Mouse (Mus musculus): ENCODE measurements around the gene Tmed9.
"Not testable (repeated sequence)": the region's sequence is repeated elsewhere in the genome, so short reads cannot be mapped to it uniquely, and the experiment has no call there.

The Tmed9 gene

DNA sequence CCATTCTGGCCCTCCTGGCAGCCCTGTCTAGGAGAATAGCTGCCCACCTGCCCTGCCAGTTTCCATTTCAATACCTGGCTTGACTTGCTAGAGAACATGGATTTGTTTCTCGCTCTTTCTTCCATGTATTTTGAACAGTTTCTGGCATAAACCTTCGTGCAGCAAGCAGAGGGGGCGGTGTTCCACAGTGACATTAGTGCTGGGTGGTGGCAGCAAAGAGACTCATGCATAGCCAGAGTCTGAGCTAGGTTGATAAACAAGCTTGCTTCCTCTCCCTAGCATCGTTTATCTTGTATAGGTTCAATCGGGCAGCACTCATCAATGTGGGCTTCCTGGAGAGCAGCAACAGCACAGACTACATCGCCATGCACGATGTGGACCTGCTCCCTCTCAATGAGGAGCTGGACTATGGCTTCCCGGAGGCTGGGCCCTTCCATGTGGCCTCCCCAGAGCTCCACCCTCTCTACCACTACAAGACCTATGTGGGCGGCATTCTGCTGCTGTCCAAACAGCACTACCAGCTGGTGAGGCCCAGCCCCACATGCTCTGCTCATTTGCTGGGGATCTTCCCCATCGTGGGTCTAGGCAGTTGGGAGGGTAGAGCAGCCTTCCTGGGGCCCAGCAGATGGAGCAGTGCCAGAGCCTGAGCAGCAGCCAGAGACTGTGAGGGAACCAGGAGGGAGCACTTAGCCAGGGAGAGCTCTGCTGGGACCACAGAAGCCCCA, 33.5 kb downstream of the Tmed9 start:
- DNase-seq (ENCODE audit: low read depth, low spot score): no peak

DNA sequence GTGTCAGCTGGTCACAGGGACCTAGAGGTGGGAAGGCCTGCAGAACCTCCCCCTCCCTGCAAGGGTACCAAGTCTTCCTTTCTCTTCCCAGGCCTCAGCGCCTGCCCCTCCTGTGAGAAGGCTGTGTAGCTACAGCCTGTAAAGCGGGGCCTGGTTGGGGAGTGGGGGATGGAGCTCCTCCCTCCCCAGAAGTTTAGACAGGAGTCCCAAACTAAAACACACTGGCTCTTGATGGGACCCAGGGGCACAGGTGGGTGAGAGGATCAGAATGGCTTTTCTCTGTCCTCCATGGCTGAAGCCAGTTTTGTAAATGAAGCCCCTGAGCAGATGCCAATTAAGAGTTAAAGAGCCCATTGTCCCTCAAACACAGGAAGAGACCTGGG, 34.1 kb downstream of the Tmed9 start:
- DNase-seq (ENCODE audit: low read depth, low spot score): no peak

DNA sequence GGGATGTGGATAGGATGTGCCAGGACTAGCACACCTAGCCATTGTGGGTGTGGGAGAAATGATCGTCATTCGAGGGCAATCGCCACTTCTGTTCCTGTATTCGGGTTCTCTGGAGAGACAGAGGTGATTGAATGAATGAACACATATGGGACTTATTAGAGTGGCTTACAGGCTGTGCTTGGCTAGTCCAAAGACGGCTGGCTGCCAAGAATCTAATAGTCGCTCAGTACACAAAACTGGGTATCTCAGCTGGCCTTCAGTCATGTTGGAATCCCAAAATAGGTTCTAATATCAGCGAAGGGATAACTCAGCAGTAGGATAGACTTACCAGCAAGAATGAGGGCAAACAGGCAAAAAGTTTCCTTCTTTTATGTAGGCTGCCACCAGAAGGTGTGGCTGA, 38.5 kb downstream of the Tmed9 start:
- no peak for DNase-seq (ENCODE audit: low read depth, low spot score)

DNA sequence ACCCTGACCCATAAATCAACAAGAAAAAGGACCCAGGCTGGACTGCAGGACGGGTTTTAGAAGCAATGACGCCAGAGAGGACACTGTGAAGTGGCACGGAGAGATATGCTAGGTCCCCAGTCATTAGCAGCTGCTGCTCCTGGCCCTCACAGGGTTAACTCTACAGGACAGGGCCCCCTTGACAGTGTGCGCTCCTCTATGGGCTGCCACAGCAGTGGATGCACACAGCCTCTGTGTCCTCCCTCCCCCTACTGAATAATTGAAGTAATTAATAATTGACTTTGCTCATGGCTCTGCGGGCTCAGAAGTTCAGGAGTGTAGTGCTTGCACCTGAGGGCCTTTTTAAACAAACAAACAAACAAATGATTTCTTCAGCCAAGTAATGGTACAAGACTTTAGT, 39.9 kb downstream of the Tmed9 start:
- no peak for DNase-seq (ENCODE audit: low read depth, low spot score)

DNA sequence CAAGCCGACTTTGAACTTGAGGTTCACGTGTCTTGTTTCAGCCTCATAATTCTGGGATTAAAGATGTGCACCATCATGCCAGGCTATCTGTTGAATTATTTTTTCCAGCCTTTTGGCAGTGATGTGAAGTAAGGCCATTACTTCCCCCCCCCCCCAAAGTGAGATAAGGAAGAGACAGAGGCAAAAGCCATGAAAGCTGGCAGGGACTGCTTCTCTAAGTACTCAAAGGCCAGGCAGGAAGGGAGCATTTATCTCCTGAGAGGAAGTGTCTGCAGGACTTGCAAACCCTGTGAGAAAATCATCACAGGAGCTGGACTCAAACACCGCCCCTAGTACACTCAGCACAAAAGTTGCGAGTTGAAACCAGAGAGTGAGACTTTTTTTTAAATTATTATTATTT, 45.8 kb downstream of the Tmed9 start:
- DNase-seq (ENCODE audit: low read depth, low spot score): no peak

DNA sequence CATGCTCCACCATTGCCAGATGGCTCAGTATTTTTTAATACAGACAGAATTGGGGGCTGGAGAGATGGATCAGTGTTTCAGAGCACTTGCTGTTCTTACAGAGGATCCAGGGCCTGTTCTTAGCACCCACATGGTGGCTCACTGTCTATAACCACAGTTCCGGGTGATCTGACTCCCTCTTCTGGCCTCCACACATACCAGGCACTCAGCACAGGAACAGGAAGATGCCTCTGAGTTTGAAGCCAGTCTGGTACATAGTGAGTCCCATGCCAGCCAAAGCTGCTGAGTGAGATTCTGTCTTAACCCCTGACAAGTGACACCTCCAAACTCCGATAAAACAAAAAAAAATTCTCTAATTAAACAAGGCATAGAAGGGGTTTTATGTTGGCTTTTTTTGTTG, 46.7 kb downstream of the Tmed9 start:
- DNase-seq (ENCODE audit: low read depth, low spot score): no peak

DNA sequence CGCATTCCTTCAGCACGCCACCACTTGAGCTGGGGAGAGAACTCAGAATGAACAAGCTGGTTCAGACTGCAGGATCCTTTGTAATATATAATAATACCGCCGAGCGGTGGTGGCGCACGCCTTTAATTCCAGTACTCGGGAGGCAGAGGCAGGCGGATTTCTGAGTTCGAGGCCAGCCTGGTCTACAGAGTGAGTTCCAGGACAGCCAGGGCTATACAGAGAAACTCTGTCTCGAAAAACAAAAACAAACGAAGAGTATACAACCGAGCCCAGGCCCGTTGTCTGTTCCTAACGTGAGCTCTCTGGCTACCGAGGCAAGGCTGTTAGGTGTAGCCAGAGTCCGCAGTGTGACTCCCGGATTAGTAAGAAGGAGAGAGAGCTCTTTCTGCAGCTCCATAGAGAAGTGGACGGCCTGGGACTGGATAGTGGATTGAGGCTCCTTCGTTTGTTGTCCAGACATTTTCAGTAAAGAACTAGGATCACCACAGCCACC, 48.7 kb downstream of the Tmed9 start:
- not testable (repeated sequence) for DNase-seq (ENCODE audit: low read depth, low spot score)

DNA sequence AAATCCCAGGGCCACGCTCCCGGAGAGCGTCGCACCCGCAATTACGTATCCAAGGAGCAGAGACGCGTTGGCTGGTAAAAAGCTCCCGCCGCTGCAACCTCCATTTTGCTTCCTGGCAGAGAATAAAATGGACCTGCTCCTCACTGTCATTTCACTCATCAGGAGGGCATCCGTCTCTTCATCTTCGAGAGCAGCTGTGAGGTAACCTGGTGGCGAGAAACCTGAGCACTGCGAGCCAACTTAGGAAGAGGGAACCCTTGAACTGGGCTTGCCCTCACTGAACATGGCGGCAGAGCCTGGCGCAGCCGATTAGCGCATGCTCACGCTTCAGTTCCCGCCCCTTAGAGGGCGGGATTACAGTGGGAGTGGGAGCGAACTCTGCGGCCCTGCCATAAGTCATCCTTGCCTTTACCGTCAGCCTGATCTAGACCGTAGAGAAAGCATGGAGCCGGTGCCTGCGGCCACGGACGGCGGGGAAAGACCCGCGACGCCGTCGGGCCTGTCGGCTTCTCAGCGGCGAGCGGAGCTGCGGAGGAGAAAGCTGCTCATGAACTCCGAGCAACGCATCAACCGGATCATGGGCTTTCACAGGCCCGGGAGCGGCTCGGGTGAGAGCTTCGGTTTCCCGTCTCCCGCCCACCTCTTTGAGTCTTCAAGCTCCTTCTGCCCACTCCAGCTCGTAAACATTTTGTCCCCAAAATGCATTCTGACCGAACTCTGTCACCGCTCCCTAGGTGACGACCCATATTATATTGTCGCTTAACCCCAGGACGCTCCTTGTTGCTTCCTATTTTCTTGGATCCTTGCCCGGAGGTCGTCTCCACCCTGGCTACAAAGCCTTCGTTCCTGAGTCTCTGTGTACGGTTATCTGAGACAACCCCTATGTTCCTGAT, 49.4 kb downstream of the Tmed9 start, which contains the start of gene Caml:
Caml (plus strand) TSS at position 357 of the 893 bp plus-strand sequence.
- DNase-seq (ENCODE audit: low read depth, low spot score): peak; percentile 78

DNA sequence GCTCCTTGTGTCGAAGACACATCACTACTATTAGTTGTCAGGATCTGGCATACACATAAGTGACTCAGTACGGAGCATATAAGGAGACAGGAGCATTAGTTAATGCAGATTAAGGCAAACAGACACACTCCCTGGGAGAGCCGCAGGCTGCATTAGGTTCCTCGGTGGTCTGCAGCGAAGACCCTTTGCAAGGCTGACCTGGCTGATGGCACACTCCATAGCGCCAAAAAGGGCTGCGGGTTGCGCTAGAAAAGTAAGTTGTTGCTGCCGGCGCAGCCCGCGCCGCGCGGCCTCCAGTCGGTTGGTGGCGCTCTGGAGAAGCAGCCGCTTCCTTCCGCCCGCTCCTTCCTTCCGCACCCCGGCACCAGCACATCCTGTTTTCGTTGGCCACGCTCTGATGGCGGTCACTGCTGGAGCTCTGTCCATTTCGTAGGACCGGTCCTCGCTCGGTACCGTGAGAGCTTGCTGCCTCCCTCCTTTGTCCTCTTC, 61.2 kb downstream of the Tmed9 start, which contains the start of gene Ddx46:
Ddx46 (plus strand) TSS at position 389 of the 489 bp plus-strand sequence.
- DNase-seq (ENCODE audit: low read depth, low spot score): peak; percentile 78

DNA sequence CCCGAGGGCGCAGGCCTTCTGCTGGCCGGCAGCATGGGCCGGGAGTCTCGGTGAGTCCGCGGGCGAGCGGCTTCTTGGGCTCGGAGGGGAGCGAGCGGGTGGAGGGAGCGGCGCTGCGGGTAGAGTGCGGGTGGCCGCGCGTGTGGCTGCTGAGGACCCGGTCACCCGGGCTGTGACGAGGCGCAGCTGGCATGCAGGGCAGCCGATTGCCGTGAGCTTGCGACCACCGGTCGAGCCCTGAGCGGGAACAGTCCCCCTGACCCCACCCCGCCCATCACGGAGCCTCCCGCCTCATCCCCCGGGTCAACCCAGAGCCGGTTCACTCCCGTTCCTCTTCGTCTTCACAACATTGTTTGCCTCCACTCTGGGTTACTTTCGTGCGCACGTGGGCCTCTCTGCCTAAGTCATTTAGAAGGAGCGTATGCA, 61.6 kb downstream of the Tmed9 start:
- DNase-seq (ENCODE audit: low read depth, low spot score): no peak

DNA sequence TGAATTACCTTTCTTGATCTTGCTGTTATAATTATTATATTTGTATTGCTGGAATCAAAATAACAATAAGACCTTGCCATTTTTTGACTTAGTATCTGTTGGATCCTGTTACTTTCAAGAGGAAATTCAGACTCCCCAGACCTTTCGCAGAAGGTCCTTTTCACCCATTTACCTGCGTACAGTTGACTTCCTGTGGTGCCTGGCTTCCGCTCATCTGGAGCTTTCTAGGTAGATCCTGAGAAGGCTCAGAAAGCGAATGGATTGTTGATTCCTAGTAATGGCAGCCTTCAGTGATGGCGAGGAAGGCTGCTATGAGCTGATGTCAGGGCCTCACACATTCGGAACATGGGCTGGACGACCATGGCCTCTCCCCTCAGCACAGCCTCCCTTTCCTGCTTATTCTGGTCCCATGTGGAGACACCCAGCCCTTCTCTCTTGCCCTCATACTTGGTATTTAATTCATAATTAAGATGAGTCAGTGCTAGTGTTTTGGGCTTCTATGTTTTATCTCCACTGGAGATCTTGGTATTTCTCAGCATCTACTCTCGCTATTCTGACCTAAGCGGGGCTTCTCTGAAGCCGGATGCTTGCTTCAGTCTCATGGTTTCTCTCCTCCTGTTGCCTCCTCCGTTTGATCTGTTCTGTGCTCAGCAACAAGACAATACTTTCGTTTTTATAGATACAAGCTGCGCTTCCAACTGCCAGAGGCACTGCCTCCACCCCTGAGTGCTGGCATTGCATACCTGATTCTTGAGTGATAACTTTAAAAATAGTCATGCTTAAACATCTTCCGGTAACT, 62.9 kb downstream of the Tmed9 start:
- no peak for DNase-seq (ENCODE audit: low read depth, low spot score)

DNA sequence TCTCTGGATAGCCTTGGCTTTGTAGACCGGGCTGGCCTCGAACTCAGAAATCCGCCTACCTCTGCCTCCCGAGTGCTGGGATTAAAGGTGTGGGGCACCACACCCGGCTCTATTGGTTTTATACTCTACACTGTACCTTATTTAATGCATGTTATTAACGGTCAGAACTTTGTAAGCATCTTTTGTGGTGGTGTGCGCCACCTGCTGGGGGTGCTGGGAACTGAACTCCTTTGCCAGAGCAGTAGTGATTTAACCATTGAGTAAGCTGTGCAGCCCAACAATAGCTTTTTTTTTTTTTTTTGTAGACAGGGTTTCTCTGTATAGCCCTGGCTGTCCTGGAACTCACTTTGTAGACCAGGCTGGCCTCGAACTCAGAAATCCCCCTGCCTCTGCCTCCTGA, 66.9 kb downstream of the Tmed9 start:
- DNase-seq (ENCODE audit: low read depth, low spot score): not testable (repeated sequence)

DNA sequence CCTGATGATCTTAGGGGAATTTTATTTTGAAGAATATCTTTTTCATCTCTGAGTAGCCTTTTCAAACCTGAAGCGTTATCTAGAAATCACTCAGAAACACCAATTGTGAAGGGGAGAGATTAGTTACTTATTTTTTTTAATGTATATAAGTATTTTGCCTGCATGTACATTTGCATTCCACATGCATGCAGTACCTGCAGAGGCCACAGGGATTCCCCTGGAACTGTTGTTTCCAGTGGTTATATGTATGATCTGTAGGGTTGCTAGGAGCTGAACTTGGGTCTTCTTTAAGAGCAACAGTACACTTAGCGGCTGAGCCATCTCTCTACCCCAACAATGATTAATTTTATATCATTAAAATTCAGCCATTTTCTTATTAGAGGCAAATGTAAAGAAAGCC, 71.0 kb downstream of the Tmed9 start:
- DNase-seq (ENCODE audit: low read depth, low spot score): no peak
